Comparison of ENCODE assay signal across 8 mouse cellular contexts in genomic region chr1:172148279-172148954, GRCm38 (mm10). TPM values are rescaled to one million over a fixed set of nuclear protein-coding genes. Genes with fewer than 3 reads are reported as not detected.
A peak's percentile ranks its signal among the peaks of the same experiment; 100 is the strongest.
DNase-seq lines count a peak whose midpoint lies in the region; ATAC-seq and TF ChIP-seq lines count a peak whose summit lies in the region.

No protein-coding gene starts in this region.

- peak; percentile 25 for ATAC-seq in G1E (ENCODE audit: extremely low read depth, insufficient number of reproducible peaks, low FRiP score, poor library complexity, severe bottlenecking)
- ATAC-seq in heart, embryonic 12.5 days (ENCODE audit: insufficient number of reproducible peaks, low FRiP score), result peak; percentile 61
- ATAC-seq in kidney, postnatal 0 days (replicated peaks; ENCODE audit: low FRiP score, low read depth), result peak; percentile 62
- peak; percentile 43 for ATAC-seq in liver, postnatal 0 days
- ATAC-seq in neural tube, embryonic 11.5 days (ENCODE audit: insufficient read depth, low FRiP score, low TSS enrichment), result peak; percentile 71

- peaks cover 40% of the 10 kb centered on the region for H3K4me1 ChIP-seq in G1E (ENCODE audit: insufficient read depth, low read depth, low read length)
- H3K4me1 ChIP-seq in heart, embryonic 12.5 days (replicated peaks), result peaks cover 8% of the 10 kb centered on the region
- 0 out of 2 replicates have a peak, but pooled peaks cover 8% of the 10 kb centered on the region for H3K4me1 ChIP-seq in kidney, postnatal 0 days (replicated peaks; ENCODE audit: insufficient read depth, low read length)
- H3K4me1 ChIP-seq in liver, postnatal 0 days (ENCODE audit: insufficient read depth), result peaks cover 22% of the 10 kb centered on the region
- H3K4me1 ChIP-seq in neural tube, embryonic 11.5 days (ENCODE audit: control insufficient read depth, insufficient read depth, low read length), result no peaks in the 10 kb centered on the region

- no peak for TF ChIP-seq EP300 in liver, postnatal 0 days (IDR thresholded peaks at IDR 0.05; ENCODE audit: low read depth)

- H3K9ac ChIP-seq in heart, embryonic 12.5 days, result peak overlapping the region; percentile 96
- H3K9ac ChIP-seq in kidney, postnatal 0 days (ENCODE audit: low read depth, low read length), result peak overlapping the region; percentile 99
- peak overlapping the region; percentile 100 for H3K9ac ChIP-seq in liver, postnatal 0 days (replicated peaks)
- peak overlapping the region; percentile 99 for H3K9ac ChIP-seq in neural tube, embryonic 11.5 days (ENCODE audit: low read length)

- no peak for TF ChIP-seq CTCF in G1E (IDR thresholded peaks at IDR 0.05; ENCODE audit: low read depth, low read length)
- TF ChIP-seq CTCF in kidney, postnatal 0 days (IDR thresholded peaks at IDR 0.05; ENCODE audit: low read depth), result no peak
- no peak for TF ChIP-seq CTCF in liver, postnatal 0 days (IDR thresholded peaks at IDR 0.05; ENCODE audit: low read depth)

- H3K27me3 ChIP-seq in G1E (ENCODE audit: insufficient read depth, low read length), result no peaks in the 10 kb centered on the region
- no peaks in the 10 kb centered on the region for H3K27me3 ChIP-seq in heart, embryonic 12.5 days (replicated peaks)
- no peaks in the 10 kb centered on the region for H3K27me3 ChIP-seq in kidney, postnatal 0 days (ENCODE audit: insufficient read depth, low read length)
- no peaks in the 10 kb centered on the region for H3K27me3 ChIP-seq in liver, postnatal 0 days (ENCODE audit: insufficient read depth, low read length)
- no peaks in the 10 kb centered on the region for H3K27me3 ChIP-seq in neural tube, embryonic 11.5 days (ENCODE audit: control insufficient read depth, insufficient read depth, low read length)

- peak overlapping the region; percentile 82 for H3K4me2 ChIP-seq in heart, embryonic 12.5 days
- H3K4me2 ChIP-seq in kidney, postnatal 0 days (ENCODE audit: low read length), result peak overlapping the region; percentile 72
- peak overlapping the region; percentile 69 for H3K4me2 ChIP-seq in liver, postnatal 0 days (ENCODE audit: low read depth, low read length)
- peak overlapping the region; percentile 65 for H3K4me2 ChIP-seq in neural tube, embryonic 11.5 days (ENCODE audit: low read depth)

- WGBS in heart, embryonic 12.5 days, result under 1% methylated on average over 40 of the region's 40 CpGs
- WGBS in kidney, postnatal 0 days, result under 1% methylated on average over 40 of the region's 40 CpGs
- WGBS in liver, postnatal 0 days (ENCODE audit: insufficient replicate concordance), result under 1% methylated on average over 40 of the region's 40 CpGs
- under 1% methylated on average over 40 of the region's 40 CpGs for WGBS in neural tube, embryonic 11.5 days

- H3K9me3 ChIP-seq in G1E (replicated peaks), result no peaks in the 10 kb centered on the region
- H3K9me3 ChIP-seq in heart, embryonic 12.5 days (replicated peaks), result no peaks in the 10 kb centered on the region
- no peaks in the 10 kb centered on the region for H3K9me3 ChIP-seq in kidney, postnatal 0 days (replicated peaks; ENCODE audit: low read length)
- no peaks in the 10 kb centered on the region for H3K9me3 ChIP-seq in liver, postnatal 0 days (ENCODE audit: low read length)
- no peaks in the 10 kb centered on the region for H3K9me3 ChIP-seq in neural tube, embryonic 11.5 days (ENCODE audit: control insufficient read depth, low read length)

- H3K4me3 ChIP-seq in G1E (ENCODE audit: low read depth, low read length), result peak overlapping the region; percentile 92
- H3K4me3 ChIP-seq in heart, embryonic 12.5 days, result peak overlapping the region; percentile 67
- peak overlapping the region; percentile 92 for H3K4me3 ChIP-seq in kidney, postnatal 0 days (replicated peaks; ENCODE audit: low read depth, low read length)
- peak overlapping the region; percentile 100 for H3K4me3 ChIP-seq in liver, postnatal 0 days (ENCODE audit: low read depth, low read length)
- peak overlapping the region; percentile 96 for H3K4me3 ChIP-seq in neural tube, embryonic 11.5 days (ENCODE audit: low read depth, low read length)

- DNase-seq in A20 (ENCODE audit: low read depth, low spot score) (peak; percentile 77), G1E (ENCODE audit: low spot score) (peak; percentile 35)
- DNase-seq in embryo, embryonic 11 days, result peak; percentile 76
- DNase-seq in kidney, postnatal 0 days (ENCODE audit: low spot score), result peak; percentile 68
- DNase-seq in liver, postnatal 0 days, result peak; percentile 78
- DNase-seq in neural tube, embryonic 11.5 days (ENCODE audit: low spot score), result peak; percentile 70
- DNase-seq in thymus, postnatal 4 days, result peak; percentile 69

- peak overlapping the region; percentile 96 for H3K27ac ChIP-seq in heart, embryonic 12.5 days (ENCODE audit: poor library complexity, severe bottlenecking)
- peak overlapping the region; percentile 97 for H3K27ac ChIP-seq in kidney, postnatal 0 days
- peak overlapping the region; percentile 99 for H3K27ac ChIP-seq in liver, postnatal 0 days (ENCODE audit: low read depth)
- H3K27ac ChIP-seq in neural tube, embryonic 11.5 days (ENCODE audit: low read depth, low read length), result peak overlapping the region; percentile 92

- H3K36me3 ChIP-seq in G1E (replicated peaks), result peaks cover 36% of the 10 kb centered on the region
- H3K36me3 ChIP-seq in heart, embryonic 12.5 days, result peaks cover 31% of the 10 kb centered on the region
- H3K36me3 ChIP-seq in kidney, postnatal 0 days (ENCODE audit: insufficient read depth, low read length), result peaks cover 21% of the 10 kb centered on the region
- peaks cover 34% of the 10 kb centered on the region for H3K36me3 ChIP-seq in liver, postnatal 0 days (replicated peaks; ENCODE audit: insufficient read depth, low read length)
- peaks cover 7% of the 10 kb centered on the region; the same call in 1 of the 2 replicates for H3K36me3 ChIP-seq in neural tube, embryonic 11.5 days (ENCODE audit: control insufficient read depth, insufficient read depth, low read length)

RNA-seq across cellular contexts. Expression of gene Dcaf8, which starts 0.5 kb away (rescaled TPM):
- total RNA-seq in G1E (2014; fragmentation: Nextera tagmentation) (82.2 and 116 TPM in 2 replicates), G1E (2017) (120 and 124 TPM in 2 replicates)
- 47.8 and 60.1 TPM in 2 replicates for polyA plus RNA-seq in G1E (2012)
- 123 and 125 TPM in 2 replicates for polyA plus RNA-seq in heart, embryonic 12.5 days (2016; fragmentation: Nextera tagmentation; extraction: Ambion mirVana)
- 110 and 123 TPM in 2 replicates for polyA plus RNA-seq in kidney, postnatal 0 days (2015; fragmentation: Nextera tagmentation; extraction: Ambion mirVana)
- polyA plus RNA-seq in liver, postnatal 0 days (2015; fragmentation: Nextera tagmentation; extraction: Ambion mirVana), result 43.0 and 48.3 TPM in 2 replicates
- 105 and 113 TPM in 2 replicates for polyA plus RNA-seq in neural tube, embryonic 11.5 days (2014; fragmentation: Nextera tagmentation; extraction: Ambion mirVana)

RNA-seq across cellular contexts. Expression of gene Pex19, which starts 21.9 kb away (rescaled TPM):
- total RNA-seq in G1E (2014; fragmentation: Nextera tagmentation) (47.6 and 55.4 TPM in 2 replicates), G1E (2017) (51.8 and 54.2 TPM in 2 replicates)
- polyA plus RNA-seq in G1E (2012), result 12.5 and 24.9 TPM in 2 replicates
- polyA plus RNA-seq in heart, embryonic 12.5 days (2016; fragmentation: Nextera tagmentation; extraction: Ambion mirVana), result 133 and 139 TPM in 2 replicates
- 133 and 136 TPM in 2 replicates for polyA plus RNA-seq in kidney, postnatal 0 days (2015; fragmentation: Nextera tagmentation; extraction: Ambion mirVana)
- polyA plus RNA-seq in liver, postnatal 0 days (2015; fragmentation: Nextera tagmentation; extraction: Ambion mirVana), result 85.9 and 91.7 TPM in 2 replicates
- polyA plus RNA-seq in neural tube, embryonic 11.5 days (2014; fragmentation: Nextera tagmentation; extraction: Ambion mirVana), result 182 and 185 TPM in 2 replicates

RNA-seq across cellular contexts. Expression of gene Pea15a, which starts 58.2 kb away (rescaled TPM):
- total RNA-seq in G1E (2014; fragmentation: Nextera tagmentation), result 5.9 and 7.4 TPM in 2 replicates
- total RNA-seq in G1E (2017), result 9.4 and 10.4 TPM in 2 replicates
- 3.2 and 4.0 TPM in 2 replicates for polyA plus RNA-seq in G1E (2012)
- polyA plus RNA-seq in heart, embryonic 12.5 days (2016; fragmentation: Nextera tagmentation; extraction: Ambion mirVana), result 156 and 164 TPM in 2 replicates
- polyA plus RNA-seq in kidney, postnatal 0 days (2015; fragmentation: Nextera tagmentation; extraction: Ambion mirVana), result 91.8 and 103 TPM in 2 replicates
- polyA plus RNA-seq in liver, postnatal 0 days (2015; fragmentation: Nextera tagmentation; extraction: Ambion mirVana), result 14.1 and 14.5 TPM in 2 replicates
- 249 and 272 TPM in 2 replicates for polyA plus RNA-seq in neural tube, embryonic 11.5 days (2014; fragmentation: Nextera tagmentation; extraction: Ambion mirVana)

Comparison
In these comparisons a context has a peak if more than half of its experiments do, and no peak if none do; other contexts are left out.
1. Peak in every context shown above with its lines: DNase-seq, ATAC-seq, H3K4me3 ChIP-seq and H3K27ac ChIP-seq.